Mouse (Mus musculus): ENCODE measurements around the gene Arhgef7.

- TF ChIP-seq CTCF (IDR thresholded peaks at IDR 0.05; ENCODE audit: extremely low read depth, insufficient read length, insufficient replicate concordance, low read depth, low read length) (no peak), POLR2A (IDR thresholded peaks at IDR 0.05; ENCODE audit: low read depth, low read length) (no peak)
Measured at GRCm38 (mm10) chr8:11684558-11684957, 43.0 kb upstream of the Arhgef7 start.

All from small intestine, adult 2 months (tissue).